Mouse (Mus musculus) adrenal gland, postnatal 14 days (tissue): ENCODE results near the gene Prkca. TPM values are rescaled to one million over a fixed set of nuclear protein-coding genes. Genes with fewer than 3 reads are reported as not detected.

ENCODE experiments used
- DNase-seq: peaks from one replicate; pipeline ENCODE4 v3.0.0; 2021; ENCODE audit warnings: mixed read lengths
- total RNA-seq: library from RNA; stranded (reverse); gene quantifications from 2 replicates; pipeline ENCODE4 v1.2.3, GENCODE M21; 2021

Prkca gene
- total RNA-seq, 1 experiment from 2014 or later: 9.3 TPM

DNA sequence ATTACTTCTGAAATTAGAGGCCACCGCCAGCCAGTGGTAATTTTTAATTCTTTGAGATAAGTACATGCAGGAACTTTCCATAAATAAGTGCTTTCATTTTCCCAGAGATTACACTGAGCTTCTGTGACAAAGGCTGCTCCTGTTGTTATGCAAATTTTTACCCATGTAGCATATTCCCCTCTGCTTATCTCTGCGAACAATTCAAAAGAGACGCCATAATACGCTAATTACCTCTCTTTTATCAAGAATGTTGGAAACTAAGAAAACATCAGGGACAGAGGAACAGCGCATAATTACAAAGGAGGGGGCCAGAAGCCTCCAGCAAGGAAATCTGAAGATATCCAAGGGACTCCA, 138.9 kb downstream of the Prkca start:
- DNase-seq: no peak

DNA sequence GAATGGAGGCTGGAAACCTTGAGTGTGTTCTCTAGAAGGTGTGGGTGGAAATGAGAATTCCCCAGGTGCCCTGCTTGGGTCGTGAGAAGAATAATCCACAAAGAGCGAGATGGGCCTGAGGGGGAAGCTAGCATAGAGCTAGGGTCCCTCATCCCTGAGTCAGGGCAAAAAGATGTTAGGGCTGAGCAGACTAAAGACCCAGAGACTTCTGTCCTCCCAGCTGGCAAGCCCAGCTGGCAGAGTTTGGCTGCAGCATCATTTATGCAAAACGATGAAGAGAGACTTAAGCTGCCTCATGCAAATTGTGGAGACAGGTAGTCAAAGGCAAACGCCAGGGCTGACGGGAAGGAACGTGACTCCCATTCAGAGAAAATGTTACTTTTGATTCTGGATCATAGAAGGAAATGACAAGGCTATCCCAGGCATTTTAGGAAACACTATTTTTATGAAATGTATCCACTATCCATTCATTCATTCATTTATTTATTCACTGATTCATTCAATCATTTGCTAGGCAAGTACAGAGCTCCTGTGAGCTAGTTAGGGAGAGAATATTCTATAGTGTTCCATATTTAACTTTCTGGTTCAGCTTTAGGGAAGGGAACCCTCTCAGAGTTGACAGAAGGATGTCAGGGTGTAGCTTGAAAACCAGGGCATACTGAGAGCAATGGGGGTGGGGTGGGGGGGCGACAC, 139.4 kb downstream of the Prkca start:
- no peak for DNase-seq

DNA sequence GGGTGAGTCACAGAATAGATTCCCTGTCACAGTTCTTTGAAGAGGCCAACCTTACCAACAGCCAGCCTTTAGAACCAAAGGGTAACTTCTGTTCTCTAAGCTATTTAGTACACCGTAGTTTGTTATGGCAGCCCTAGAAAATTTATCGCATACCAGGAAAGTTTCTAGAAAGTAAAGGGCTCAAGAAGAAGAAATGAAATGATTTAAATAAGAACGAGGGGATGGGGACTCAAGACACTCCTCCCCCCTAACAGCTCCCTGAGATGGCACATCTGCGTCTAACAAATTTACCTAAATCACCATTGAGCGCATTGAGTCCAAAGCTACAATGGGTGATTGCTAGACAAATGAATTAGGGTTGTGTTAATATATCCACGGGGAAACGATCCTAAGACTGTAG, 140.9 kb downstream of the Prkca start:
- no peak for DNase-seq

DNA sequence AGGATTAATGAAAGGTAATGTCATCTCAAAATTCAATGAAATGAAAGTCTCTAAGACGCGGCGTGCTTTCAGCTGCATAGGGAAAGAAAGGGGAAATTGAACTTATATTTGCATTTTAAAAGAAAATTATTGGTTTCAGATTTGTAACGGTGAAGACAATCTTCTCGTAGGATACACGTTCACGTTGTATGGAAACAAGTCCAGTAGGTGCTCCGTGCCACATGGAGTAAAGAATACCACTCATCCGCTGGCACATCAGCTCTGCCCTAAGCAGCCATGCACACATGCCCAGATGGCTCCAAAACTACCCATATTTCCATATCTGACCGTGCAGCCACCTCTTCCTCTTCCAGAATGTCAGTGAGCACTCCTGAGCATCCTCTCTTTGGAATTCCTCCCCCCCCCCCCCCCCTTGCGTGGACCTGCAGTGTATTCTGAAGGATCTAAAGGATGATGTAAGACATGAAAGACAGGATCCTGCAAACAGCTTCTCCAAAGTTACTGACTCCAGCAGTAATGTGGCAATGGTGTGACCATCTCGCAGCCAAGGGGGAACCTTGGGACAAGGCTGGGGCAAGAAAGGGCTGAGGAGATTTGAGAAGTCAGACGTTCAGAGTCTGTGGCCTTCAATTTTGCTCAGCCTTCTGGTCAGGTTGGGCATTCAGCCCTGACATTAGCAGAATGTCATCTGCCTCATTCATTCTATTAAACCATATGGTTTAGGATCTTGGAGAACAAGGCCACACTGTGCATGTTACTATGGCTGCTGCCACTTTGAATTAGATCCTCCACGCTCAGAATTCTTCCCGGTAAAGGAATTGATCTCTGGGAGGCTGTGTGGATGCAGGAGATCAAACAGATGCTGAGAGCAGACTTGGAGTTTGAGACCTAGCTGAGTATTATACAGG, 142.8 kb downstream of the Prkca start:
- no peak for DNase-seq

DNA sequence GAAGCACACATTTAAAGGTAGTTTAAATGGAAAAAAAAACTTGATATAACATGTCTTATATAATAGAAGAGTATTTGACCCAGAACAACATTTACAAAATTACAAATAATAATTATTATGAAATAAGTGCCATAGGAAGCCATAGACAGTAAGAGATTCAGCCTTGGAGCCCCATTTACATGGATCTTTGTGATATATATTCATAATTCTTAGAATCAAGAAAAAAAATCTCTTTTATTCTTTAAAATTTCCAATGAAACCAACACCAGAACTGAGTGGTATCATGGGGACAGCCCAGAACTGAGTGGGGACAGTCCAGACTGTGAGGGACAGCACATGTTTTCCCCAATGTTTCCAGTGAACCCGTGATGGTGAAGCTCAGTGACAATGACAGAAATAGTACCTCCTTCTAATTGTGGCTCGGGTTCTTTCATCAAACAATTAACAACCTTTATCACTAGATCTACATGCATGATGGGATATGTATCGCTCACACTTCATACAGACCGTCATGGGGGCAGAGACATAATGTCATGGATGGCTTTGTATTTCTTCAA, 144.2 kb downstream of the Prkca start:
- DNase-seq: no peak

DNA sequence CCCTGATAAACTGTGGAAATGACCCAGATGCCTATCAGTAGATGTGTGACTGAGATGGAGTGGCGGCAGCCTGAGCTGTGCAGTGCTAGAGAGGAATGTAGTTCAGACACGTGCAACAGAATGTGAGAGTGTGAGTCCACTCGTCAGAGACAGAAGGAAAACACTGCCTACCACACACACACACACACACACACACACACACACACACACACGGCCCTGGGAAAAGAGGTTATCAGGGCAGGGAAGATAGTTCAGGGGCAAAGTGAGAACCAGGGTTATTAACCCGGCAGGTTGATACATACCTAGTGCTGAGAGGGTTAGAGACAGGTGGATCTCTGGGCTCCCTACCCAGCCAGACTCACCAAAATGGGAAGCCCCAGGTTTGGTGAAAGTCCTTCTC, 145.1 kb downstream of the Prkca start:
- no peak for DNase-seq

DNA sequence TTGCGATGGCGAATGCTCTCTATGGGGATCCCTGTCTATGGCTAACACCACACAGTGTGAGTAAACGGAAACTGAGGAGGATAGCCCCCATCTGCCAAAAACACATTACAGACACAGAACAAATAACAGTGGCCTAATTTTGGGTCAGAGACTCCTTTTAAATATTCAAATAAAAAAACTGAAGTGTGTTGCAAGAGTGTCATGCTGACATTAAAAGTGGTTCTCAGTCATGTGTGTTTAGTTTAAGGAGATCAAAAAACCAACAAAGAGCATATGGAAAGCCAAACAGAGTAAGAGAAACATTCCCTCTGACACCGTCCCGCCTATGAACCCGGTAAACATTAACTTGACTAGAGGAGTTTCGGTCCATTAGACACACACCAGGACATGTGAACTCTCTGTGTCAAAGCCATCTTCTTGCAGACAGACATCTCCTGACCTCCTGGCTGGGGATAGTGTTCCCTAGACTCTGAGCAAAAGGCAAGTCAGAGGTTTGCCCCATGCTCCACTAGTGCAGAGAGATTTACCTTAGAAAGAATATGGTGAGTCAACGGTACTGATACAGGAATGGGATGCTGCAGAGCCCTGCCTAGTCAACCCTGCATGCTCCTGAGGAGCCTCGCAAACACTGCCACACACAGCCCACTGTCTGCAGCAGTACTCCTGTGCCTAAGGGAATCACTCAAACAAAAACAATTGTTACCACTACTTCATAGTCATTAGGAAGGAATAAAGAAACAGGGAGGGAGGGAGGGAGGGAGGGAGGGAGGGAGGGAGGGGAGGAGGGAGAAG, 146.1 kb downstream of the Prkca start:
- no peak for DNase-seq

DNA sequence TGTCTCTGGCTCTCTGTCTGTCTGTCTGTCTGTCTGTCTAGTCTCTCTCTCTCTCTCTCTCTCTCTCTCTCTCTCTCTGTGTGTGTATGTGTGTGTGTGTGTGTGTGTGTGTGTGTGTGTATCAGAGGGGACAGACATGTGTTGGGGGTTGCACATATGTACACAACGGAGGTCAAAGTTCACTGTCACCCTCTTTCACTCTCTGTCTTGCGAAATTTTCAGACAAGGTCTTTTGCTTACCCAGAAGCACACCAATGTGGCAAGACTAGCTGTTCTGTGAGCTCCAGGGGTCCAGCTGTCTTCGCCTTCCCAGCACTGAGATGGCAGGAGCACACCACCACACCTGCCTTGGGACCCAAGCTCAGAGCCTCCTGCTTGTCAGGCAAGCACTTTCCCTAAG, 146.9 kb downstream of the Prkca start:
- no peak for DNase-seq

DNA sequence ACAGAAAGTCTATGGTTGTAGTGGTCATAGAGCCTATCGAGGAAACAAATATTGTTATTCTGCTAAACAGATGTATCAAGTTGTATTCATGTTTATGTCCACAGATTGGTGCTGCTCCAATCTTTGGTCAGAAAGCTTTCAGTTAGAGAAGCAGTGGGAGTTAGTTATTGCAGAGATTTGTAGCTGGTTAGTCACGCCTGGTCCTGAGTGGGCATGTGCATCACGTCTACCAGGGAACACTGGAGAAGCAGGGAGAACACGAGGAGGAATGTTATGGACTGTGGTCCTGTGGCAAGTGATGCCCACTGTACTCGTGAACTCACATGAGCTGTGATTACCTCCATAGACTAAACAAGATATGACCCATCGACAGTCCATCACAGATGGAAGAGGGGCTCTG, 153.4 kb downstream of the Prkca start:
- no peak for DNase-seq

DNA sequence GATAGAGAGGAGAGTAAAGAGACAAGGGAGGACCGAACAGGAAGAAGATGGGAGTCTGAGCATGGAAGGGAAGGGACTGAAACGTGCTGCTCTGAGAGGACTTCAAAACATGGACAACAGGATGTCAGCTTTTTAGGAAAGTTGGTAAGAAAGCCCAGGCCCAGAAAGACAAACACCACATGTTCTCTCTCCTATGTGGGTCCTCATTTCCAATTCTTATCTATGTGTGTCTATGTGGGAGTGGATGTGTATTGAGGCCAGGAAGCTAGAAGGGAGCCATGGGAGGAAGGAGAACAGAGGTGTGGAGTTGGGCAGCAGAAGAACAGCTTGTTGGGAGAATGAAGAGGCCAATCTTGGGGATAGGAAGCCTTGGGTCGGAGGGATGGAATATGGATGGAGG, 154.4 kb downstream of the Prkca start:
- no peak for DNase-seq

DNA sequence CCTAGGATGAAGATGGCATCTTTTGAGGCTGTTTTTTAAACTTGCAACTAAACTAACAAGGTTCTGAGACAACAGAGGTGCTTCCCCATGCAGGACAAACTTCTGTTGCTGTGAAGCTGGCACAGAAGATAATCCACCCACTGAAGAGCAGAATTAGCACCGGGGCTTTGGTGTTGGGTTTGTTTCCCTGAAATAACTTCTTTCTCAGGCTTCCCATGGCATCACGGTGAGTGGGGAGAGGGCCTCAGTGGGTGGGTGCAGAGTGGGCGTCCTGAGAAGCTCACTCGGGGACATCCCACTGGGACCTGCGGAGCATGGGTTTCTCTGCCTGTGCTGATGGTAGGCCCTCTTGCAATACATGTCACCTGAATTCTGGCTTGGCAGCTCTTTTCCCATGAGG, 161.3 kb downstream of the Prkca start:
- no peak for DNase-seq

DNA sequence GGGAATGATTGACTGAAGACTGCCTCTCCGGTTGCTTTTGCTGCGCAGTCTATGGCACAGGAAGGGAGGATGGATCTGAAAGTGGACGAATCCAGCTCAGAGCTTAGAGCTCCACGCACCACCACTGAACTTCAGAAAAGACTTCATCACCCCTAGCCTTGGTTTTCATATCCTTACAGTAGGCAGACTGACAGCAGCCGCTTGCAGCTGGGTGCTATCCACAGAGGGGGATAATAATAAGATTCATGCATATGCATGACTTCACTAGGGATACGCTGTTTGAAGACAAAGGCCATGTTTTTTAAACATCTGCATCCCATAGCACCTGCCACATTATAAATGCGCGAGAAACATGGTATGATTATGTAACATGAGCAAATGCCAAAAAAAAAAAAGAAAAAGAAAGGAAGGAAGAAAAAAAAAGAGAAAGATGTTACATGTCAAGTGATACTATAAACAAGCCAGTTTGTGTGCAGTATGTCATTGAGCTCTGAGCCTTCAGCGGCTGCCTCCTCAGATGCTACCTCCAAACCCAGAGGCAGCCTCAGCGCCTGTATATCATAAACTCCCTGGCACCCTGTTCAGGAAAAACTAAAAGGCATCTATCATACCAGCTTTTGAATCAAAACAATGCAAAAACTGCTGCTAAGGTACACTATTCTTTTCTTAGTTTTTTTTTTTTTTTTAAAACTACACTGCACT, 162.6 kb downstream of the Prkca start:
- DNase-seq: no peak

DNA sequence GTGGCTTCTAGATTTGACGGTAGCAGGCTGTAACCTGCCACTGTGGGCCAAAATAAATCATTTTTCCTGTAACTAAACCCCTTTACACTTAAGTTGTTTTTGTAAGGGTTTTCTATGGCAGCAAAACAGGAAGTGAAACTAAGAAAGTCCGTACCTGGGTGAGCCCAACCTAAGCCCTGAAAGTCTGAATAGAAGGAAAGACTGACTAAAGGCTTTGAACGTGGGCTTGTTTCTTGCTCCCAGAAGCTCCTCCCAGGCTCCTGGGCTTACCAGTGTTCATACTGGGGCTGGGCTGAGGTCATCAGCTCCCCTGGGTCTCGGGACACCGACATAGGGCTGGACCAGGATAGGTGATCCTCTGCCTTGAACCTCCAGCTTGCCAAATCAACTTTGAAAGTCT, 164.9 kb downstream of the Prkca start:
- no peak for DNase-seq

DNA sequence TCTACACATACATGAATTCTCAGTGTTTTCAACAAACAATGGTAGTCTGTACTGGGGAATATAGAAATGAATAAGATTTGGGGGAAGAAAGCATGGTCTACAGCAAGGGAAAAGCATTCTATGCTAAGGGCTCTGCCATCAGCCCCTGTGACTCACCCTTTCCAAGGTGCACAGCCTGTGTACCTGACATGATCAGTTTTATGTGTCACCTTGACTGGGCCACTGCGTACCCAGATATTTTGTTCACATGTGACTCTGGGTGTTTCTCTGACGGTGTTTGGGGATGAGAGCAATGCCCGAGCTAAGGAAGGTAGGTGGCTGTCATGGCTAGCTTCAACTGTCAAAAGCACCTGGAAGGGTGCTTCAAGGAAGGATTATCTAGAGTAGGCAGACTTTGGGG, 165.5 kb downstream of the Prkca start:
- no peak for DNase-seq

DNA sequence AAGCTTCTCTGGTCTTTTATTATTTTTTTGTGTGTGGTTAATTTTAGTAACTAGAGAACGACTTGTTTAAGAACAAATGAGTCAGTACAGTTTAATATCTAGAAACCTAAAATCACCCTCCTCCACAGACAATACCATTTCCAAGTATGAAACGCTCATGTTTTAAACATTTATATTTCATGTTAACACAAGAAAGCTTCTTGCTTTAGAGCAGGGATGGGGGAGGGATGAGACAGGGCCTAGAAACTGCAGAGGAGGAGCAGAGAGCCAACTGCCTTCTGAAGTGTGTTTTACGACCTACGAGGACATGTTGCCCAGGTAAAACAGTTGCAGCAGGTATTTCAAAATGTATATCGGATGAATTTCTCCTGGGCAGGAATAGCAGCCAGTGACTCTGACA, 167.0 kb downstream of the Prkca start:
- DNase-seq: no peak

DNA sequence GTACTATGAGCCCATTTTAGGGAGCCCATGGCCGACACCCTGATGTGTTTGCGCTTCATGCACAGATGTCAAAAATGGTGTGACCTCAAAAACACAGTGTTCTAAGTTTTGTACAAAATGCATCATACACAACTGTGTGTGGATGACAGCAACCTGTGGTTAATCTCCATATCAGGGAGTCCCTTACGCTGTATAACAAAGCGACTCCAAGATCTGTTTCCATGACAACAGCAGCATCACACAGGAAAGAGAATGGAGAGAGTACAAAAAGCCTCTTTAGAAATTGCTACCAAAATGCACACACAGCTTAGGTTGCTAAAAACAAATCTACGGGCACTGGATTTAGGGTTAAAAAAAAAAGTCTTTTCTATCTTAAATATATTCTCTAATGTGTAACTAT, 171.8 kb downstream of the Prkca start:
- DNase-seq: no peak

DNA sequence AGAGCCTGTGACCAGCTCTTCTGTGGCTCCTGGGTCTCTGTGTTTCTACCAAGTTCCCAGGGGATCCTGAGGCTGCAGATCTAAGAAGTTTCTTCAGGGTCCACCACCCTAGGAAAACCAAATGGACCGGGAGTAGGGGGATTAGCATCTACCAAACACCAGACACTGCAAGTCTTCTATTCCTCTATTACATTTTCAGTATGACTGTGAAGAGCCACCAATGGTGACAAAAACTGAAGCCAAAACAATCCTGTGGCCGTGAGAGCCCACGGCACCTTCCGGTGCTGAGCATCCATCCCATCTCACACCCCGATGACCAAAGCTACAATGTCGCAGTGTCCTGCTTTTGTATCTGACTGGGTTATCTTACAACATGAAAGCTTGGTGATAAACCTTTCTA, 172.5 kb downstream of the Prkca start:
- DNase-seq: no peak

DNA sequence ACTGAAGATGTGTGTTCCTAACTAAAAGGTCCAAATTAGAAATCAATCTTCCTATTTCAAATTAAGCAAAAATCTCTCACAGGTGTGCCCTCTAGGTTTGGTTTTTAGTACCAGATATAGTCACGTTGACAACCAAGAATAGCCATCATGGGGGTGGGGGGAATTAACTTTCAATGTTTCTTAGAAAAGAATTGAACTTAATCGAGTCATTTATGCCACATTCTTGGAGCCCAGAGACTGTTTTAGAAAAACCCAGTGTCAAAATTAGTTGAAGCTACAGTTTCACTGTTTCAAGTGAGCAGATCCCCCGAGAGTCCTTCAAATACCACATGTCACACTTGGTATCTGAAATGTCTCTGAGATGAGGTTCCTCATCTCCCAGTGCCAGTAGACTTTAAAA, 173.6 kb downstream of the Prkca start:
- DNase-seq: no peak

DNA sequence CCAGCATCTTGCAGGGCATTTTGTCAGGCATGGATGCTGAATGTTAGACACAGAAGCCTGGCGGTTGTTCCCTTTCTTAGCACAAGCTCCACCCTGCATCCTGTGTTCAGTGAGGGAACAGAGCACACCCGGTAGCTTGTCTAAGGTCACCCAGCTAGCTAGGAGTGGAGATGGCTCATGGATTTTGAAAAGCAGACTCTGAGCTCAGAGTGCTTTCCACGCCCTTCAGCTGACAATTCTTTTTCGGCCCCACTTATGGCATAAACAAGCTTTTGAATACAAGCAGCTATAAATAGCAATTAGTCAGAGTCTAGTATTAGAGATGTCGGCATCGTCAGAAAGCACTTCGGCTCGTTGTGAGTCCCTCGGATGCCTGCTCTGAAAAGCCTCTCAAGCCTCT, 178.0 kb downstream of the Prkca start:
- DNase-seq: no peak

DNA sequence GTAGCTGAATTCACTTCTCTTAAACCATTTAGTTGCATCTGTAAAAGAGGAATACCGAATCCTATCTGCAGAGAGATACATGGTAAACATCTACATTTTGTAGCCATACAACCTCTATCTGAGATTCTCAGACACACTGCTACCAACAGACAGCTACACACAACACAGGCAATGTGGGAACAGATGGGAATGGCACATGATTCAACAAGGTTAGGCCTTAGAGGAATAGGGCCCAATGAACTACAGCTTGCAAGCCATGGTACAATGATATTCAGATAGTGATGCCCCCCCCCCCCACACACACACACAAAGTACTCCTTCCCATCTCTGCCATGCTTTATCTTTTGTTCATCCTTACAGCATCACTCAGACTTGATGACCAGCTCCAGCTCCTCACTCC, 181.1 kb downstream of the Prkca start:
- no peak for DNase-seq

DNA sequence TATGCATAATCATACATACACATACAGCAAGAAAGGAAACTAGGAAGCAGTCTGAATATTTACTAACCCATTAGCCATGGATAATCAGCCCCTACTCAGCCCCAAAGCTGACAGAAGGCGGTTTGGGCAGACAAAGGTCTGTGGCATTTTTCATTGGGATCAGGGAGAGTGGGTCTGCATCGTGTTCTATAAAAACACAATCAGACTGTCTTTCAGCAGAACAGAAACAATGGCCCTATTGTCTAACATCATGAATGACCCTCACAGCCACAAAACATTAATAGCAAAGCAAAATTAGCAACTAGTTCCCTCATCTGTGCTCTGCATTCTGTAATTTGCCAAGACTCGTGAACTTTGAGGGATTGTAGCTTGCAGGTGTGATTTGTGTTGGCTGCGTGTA, 181.6 kb downstream of the Prkca start:
- DNase-seq: no peak

DNA sequence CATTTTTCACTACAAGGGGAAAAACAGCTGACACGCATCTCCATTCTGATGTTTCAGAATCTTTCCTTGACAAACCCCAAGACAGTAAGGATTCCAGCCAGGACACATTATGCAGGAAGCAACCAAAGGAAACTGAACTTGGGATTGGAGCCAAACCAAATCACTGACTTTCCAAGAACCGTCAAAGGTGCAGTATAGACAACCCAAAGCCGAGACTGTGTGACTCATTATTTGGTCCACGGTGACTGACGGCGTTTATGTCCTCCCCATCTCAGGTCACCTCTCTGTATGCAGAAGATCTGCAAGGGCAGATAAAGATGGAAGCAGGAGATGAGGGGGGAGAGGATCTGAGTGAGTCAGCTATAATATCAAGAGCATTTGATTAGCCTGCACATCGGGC, 183.7 kb downstream of the Prkca start:
- DNase-seq: no peak
